Mouse (Mus musculus) liver, adult 2 months (tissue): ENCODE measurements around the gene Ninl.

Experiments
- CTCF ChIP-seq: fragments of 200-500 bp; IDR thresholded peaks from 2 replicates; pipeline ENCODE4 v1.5.1; 2011; ENCODE audit warnings: low read depth, low read length, control low read depth
- POLR2A ChIP-seq: fragments of 200-500 bp; IDR thresholded peaks from 2 replicates; pipeline ENCODE4 v1.6.1; 2011; ENCODE audit warnings: low read length, control low read depth; ENCODE audit not compliant: insufficient read depth; ENCODE audit errors: extremely low read depth

DNA sequence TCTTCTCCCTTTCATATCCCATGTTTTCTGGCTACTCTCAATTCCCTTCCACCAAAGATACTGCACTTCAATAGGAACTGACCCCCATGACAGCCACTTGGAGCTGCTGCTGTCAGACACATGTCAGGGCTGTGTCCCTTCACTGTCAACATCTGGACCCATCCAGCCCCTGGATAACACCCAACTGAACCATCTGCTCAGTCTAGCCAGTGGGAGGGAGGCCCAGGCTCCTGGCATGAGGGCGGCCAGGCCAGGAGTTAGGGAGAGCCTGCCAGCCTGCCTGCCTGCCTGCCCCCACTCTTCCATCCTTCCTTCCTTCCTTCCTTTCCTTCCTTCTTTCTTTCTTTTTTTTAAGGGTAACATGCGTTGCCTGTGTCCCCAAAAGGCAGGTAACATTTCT, 88.0 kb downstream of the Ninl start:
- TF ChIP-seq CTCF (no peak), POLR2A (no peak)
